Comparison of ENCODE assay signal across 19 mouse cellular contexts in the genomic region with DNA sequence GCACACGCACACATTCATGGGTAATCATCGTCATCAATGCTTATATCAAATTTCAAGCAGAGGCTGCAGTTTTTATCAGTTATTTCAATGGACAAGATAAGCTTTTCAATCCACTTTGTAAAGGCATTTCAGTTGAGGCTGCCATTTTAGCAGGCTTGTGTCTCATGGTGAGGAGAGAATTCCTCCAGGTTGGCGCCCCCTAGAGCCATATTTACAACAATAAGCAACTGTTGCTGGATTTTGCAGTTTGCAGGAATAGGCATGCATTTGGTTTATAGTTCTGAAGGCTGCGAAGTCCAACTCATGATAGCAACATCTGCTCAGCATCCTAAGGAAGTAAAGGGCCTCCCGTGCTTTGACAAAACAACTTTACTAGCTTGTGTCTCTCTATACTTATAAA. TPM values are rescaled to one million over a fixed set of nuclear protein-coding genes. Genes with fewer than 3 reads are reported as not detected.
DNase-seq lines count a peak whose midpoint lies in the region; ATAC-seq and TF ChIP-seq lines count a peak whose summit lies in the region.
"Had no signal": no experiment of that assay in that cellular context is flagged by ENCODE, and none has a peak within 500 bp of the region (broad histone marks: within the 10 kb centered on the region; RNA-seq: fewer than 3 reads in every experiment).

No protein-coding gene starts in this region.

- no peak for TF ChIP-seq POLR2A in kidney, adult 2 months (IDR thresholded peaks at IDR 0.05; ENCODE audit: low read depth, low read length)

- ATAC-seq in forebrain, postnatal 0 days, result no peak
- ATAC-seq in forebrain, embryonic 12.5 days (ENCODE audit: low FRiP score), result no peak
- no peak for ATAC-seq in midbrain, embryonic 14.5 days (ENCODE audit: low FRiP score, low TSS enrichment)
- no peak for ATAC-seq in midbrain, embryonic 16.5 days
- ATAC-seq: activated CD4-positive, CD25-positive, alpha-beta regulatory T cell, adult 4 months; forebrain, embryonic 15.5 days had no signal

- H3K27me3 ChIP-seq in forebrain, postnatal 0 days (ENCODE audit: insufficient read depth, low read length), result no peaks in the 10 kb centered on the region; the same call in 1 of the 2 replicates
- H3K27me3 ChIP-seq in forebrain, embryonic 12.5 days, result no peaks in the 10 kb centered on the region
- H3K27me3 ChIP-seq in kidney, adult 2 months (replicated peaks; ENCODE audit: control insufficient read depth, insufficient read depth, low read length), result no peaks in the 10 kb centered on the region
- no peaks in the 10 kb centered on the region for H3K27me3 ChIP-seq in midbrain, embryonic 14.5 days (ENCODE audit: control insufficient read depth, insufficient read depth, low read length)
- H3K27me3 ChIP-seq in midbrain, embryonic 16.5 days (ENCODE audit: control insufficient read depth, insufficient read depth, low read depth, low read length), result no peaks in the 10 kb centered on the region
- H3K27me3 ChIP-seq: forebrain, embryonic 15.5 days had no signal

- no peak for DNase-seq in forebrain, postnatal 0 days
- DNase-seq in kidney, adult 2 months, result no peak
- no peak for DNase-seq in kidney, adult 11 months
- DNase-seq in midbrain, embryonic 14.5 days, result peak; percentile 27
- DNase-seq in naive thymus-derived CD4-positive, alpha-beta T cell, adult 2 months (ENCODE audit: low read depth), result peak; percentile 42
- no peak for DNase-seq in spleen, postnatal 14 days (ENCODE audit: low spot score in 2 of 2)
- DNase-seq: embryo, embryonic 11 days; kidney, adult 18-20 months; kidney, postnatal 4 days; layer of hippocampus, postnatal 36 days; spleen, adult 18-20 months had no signal

- H3K4me3 ChIP-seq in forebrain, postnatal 0 days (ENCODE audit: low read depth, low read length), result no peak overlapping the region
- no peak overlapping the region for H3K4me3 ChIP-seq in forebrain, embryonic 12.5 days (replicated peaks)
- H3K4me3 ChIP-seq in kidney, adult 2 months (ENCODE audit: insufficient read depth, low read depth, low read length), result no peak overlapping the region
- no peak overlapping the region for H3K4me3 ChIP-seq in midbrain, embryonic 14.5 days (replicated peaks; ENCODE audit: low read depth, low read length)
- no peak overlapping the region for H3K4me3 ChIP-seq in midbrain, embryonic 16.5 days (ENCODE audit: low read depth, low read length)
- H3K4me3 ChIP-seq: forebrain, embryonic 15.5 days; limb, embryonic 13.5 days; lung, embryonic 15.5 days had no signal

- no peak overlapping the region for H3K9ac ChIP-seq in forebrain, postnatal 0 days
- no peak overlapping the region for H3K9ac ChIP-seq in forebrain, embryonic 12.5 days
- no peak overlapping the region for H3K9ac ChIP-seq in midbrain, embryonic 14.5 days (replicated peaks; ENCODE audit: low read length)
- no peak overlapping the region for H3K9ac ChIP-seq in midbrain, embryonic 16.5 days (ENCODE audit: low read depth, low read length)
- H3K9ac ChIP-seq: forebrain, embryonic 15.5 days; limb, embryonic 13.5 days; lung, embryonic 15.5 days had no signal

- H3K27ac ChIP-seq in forebrain, postnatal 0 days (ENCODE audit: low read depth, low read length), result no peak overlapping the region
- H3K27ac ChIP-seq in forebrain, embryonic 12.5 days, result no peak overlapping the region
- no peak overlapping the region for H3K27ac ChIP-seq in kidney, adult 2 months (ENCODE audit: insufficient read depth, low read depth, low read length)
- no peak overlapping the region for H3K27ac ChIP-seq in midbrain, embryonic 14.5 days (replicated peaks; ENCODE audit: low read depth, low read length)
- no peak overlapping the region for H3K27ac ChIP-seq in midbrain, embryonic 16.5 days (ENCODE audit: low read length)
- H3K27ac ChIP-seq: forebrain, embryonic 15.5 days; limb, embryonic 13.5 days; lung, embryonic 15.5 days had no signal

- H3K4me2 ChIP-seq in forebrain, postnatal 0 days (ENCODE audit: low read depth), result no peak overlapping the region
- H3K4me2 ChIP-seq in forebrain, embryonic 12.5 days, result no peak overlapping the region
- no peak overlapping the region for H3K4me2 ChIP-seq in midbrain, embryonic 14.5 days (ENCODE audit: low read length)
- H3K4me2 ChIP-seq in midbrain, embryonic 16.5 days (ENCODE audit: low read length), result no peak overlapping the region
- H3K4me2 ChIP-seq: forebrain, embryonic 15.5 days; limb, embryonic 13.5 days; lung, embryonic 15.5 days had no signal

- 80% methylated on average over 5 of the region's 5 CpGs for WGBS in forebrain, postnatal 0 days
- 80% methylated on average over 5 of the region's 5 CpGs for WGBS in forebrain, embryonic 12.5 days
- 88% methylated on average over 5 of the region's 5 CpGs for WGBS in kidney, adult 2 months
- WGBS in midbrain, embryonic 14.5 days, result 83% methylated on average over 5 of the region's 5 CpGs
- WGBS in midbrain, embryonic 16.5 days, result 85% methylated on average over 5 of the region's 5 CpGs

- H3K9me3 ChIP-seq in forebrain, postnatal 0 days (ENCODE audit: low read length), result no peaks in the 10 kb centered on the region
- no peaks in the 10 kb centered on the region for H3K9me3 ChIP-seq in forebrain, embryonic 12.5 days
- H3K9me3 ChIP-seq in midbrain, embryonic 14.5 days (ENCODE audit: control insufficient read depth, low read length), result no peaks in the 10 kb centered on the region
- no peaks in the 10 kb centered on the region for H3K9me3 ChIP-seq in midbrain, embryonic 16.5 days (replicated peaks; ENCODE audit: control insufficient read depth, low read length, poor library complexity, severe bottlenecking)
- H3K9me3 ChIP-seq: forebrain, embryonic 15.5 days; limb, embryonic 13.5 days; lung, embryonic 15.5 days had no signal

- H3K36me3 ChIP-seq in forebrain, postnatal 0 days (ENCODE audit: insufficient read depth), result no peaks in the 10 kb centered on the region
- H3K36me3 ChIP-seq in forebrain, embryonic 12.5 days (replicated peaks), result peaks cover 57% of the 10 kb centered on the region
- no peaks in the 10 kb centered on the region; the same call in 1 of the 2 replicates for H3K36me3 ChIP-seq in kidney, adult 2 months (ENCODE audit: control insufficient read depth, insufficient read depth, low read length)
- H3K36me3 ChIP-seq in midbrain, embryonic 14.5 days (ENCODE audit: control insufficient read depth, insufficient read depth, low read length), result peaks cover 16% of the 10 kb centered on the region
- H3K36me3 ChIP-seq in midbrain, embryonic 16.5 days (ENCODE audit: control insufficient read depth, insufficient read depth, low read length), result no peaks in the 10 kb centered on the region
- H3K36me3 ChIP-seq: forebrain, embryonic 15.5 days; lung, embryonic 15.5 days had no signal

- peak; percentile 19; the same call in 1 of the 2 replicates for TF ChIP-seq CTCF in forebrain, postnatal 0 days (IDR thresholded peaks at IDR 0.05; ENCODE audit: low read depth)
- TF ChIP-seq CTCF in kidney, adult 2 months (conservative IDR thresholded peaks at IDR 0.05; ENCODE audit: insufficient read depth, insufficient read length, low read depth, low read length), result 0 out of 2 replicates have a peak, but pooled peaks have one; percentile 28

- H3K4me1 ChIP-seq in forebrain, postnatal 0 days (ENCODE audit: insufficient read depth), result no peaks in the 10 kb centered on the region
- peaks cover 5% of the 10 kb centered on the region for H3K4me1 ChIP-seq in forebrain, embryonic 12.5 days
- H3K4me1 ChIP-seq in kidney, adult 2 months (ENCODE audit: control insufficient read depth, insufficient read depth, low read length), result no peaks in the 10 kb centered on the region
- H3K4me1 ChIP-seq in midbrain, embryonic 14.5 days (ENCODE audit: control insufficient read depth, insufficient read depth, low read length), result no peaks in the 10 kb centered on the region
- H3K4me1 ChIP-seq in midbrain, embryonic 16.5 days (ENCODE audit: control insufficient read depth, insufficient read depth, low read length), result no peaks in the 10 kb centered on the region
- H3K4me1 ChIP-seq: limb, embryonic 13.5 days had no signal

RNA-seq across cellular contexts. Expression of a gene that starts 8.6 kb away (rescaled TPM):
- total RNA-seq in forebrain, postnatal 0 days (2014; rRNA removed), result 4.3 and 6.1 TPM in 2 replicates
- polyA plus RNA-seq in forebrain, postnatal 0 days (2015; fragmentation: Nextera tagmentation; extraction: Ambion mirVana), result 0.40 and 1.2 TPM in 2 replicates
- 3.5 and 3.7 TPM in 2 replicates for polyA plus RNA-seq in forebrain, embryonic 12.5 days (2016; fragmentation: Nextera tagmentation; extraction: Ambion mirVana)
- 35.1 and 36.1 TPM in 2 replicates for polyA plus RNA-seq in kidney, adult 2 months (2012; rRNA removed)
- polyA plus RNA-seq in midbrain, embryonic 14.5 days (2014; fragmentation: Nextera tagmentation; extraction: Ambion mirVana), result 0.86 and 2.0 TPM in 2 replicates
- polyA plus RNA-seq in midbrain, embryonic 16.5 days (2015; fragmentation: Nextera tagmentation; extraction: Ambion mirVana), result 0.50 and 1.7 TPM in 2 replicates
- total RNA-seq: granulocyte monocyte progenitor cell, adult 5-6 weeks; neutrophil, adult 5-6 weeks had no signal

RNA-seq across cellular contexts. Expression of a gene that starts 59.6 kb away (rescaled TPM):
- total RNA-seq in forebrain, postnatal 0 days (2014; rRNA removed), result 48.4 and 50.2 TPM in 2 replicates
- 68.5 and 85.3 TPM in 2 replicates for polyA plus RNA-seq in forebrain, postnatal 0 days (2015; fragmentation: Nextera tagmentation; extraction: Ambion mirVana)
- polyA plus RNA-seq in forebrain, embryonic 12.5 days (2016; fragmentation: Nextera tagmentation; extraction: Ambion mirVana), result 155 and 156 TPM in 2 replicates
- polyA plus RNA-seq in kidney, adult 2 months (2012; rRNA removed), result 30.8 and 32.7 TPM in 2 replicates
- 75.9 and 87.0 TPM in 2 replicates for polyA plus RNA-seq in midbrain, embryonic 14.5 days (2014; fragmentation: Nextera tagmentation; extraction: Ambion mirVana)
- 51.6 and 56.2 TPM in 2 replicates for polyA plus RNA-seq in midbrain, embryonic 16.5 days (2015; fragmentation: Nextera tagmentation; extraction: Ambion mirVana)

Comparison
In these comparisons a context has a peak if more than half of its experiments do, and no peak if none do; other contexts are left out.
1. DNase-seq: peak in midbrain, embryonic 14.5 days (single experiment) and naive thymus-derived CD4-positive, alpha-beta T cell, adult 2 months (single experiment); none in forebrain, postnatal 0 days (single experiment), kidney, adult 2 months (single experiment), kidney, adult 11 months (single experiment) and spleen, postnatal 14 days (0 of 2).